Mouse (Mus musculus): ENCODE data around the gene Zc3h6. TPM values are rescaled to one million over a fixed set of nuclear protein-coding genes. Genes with fewer than 3 reads are reported as not detected.
A peak's percentile ranks its signal among the peaks of the same experiment; 100 is the strongest.

The Zc3h6 gene
- 1.5 and 1.6 TPM in 2 replicates for polyA plus RNA-seq (2014; fragmentation: Nextera tagmentation; extraction: Ambion mirVana)

DNA sequence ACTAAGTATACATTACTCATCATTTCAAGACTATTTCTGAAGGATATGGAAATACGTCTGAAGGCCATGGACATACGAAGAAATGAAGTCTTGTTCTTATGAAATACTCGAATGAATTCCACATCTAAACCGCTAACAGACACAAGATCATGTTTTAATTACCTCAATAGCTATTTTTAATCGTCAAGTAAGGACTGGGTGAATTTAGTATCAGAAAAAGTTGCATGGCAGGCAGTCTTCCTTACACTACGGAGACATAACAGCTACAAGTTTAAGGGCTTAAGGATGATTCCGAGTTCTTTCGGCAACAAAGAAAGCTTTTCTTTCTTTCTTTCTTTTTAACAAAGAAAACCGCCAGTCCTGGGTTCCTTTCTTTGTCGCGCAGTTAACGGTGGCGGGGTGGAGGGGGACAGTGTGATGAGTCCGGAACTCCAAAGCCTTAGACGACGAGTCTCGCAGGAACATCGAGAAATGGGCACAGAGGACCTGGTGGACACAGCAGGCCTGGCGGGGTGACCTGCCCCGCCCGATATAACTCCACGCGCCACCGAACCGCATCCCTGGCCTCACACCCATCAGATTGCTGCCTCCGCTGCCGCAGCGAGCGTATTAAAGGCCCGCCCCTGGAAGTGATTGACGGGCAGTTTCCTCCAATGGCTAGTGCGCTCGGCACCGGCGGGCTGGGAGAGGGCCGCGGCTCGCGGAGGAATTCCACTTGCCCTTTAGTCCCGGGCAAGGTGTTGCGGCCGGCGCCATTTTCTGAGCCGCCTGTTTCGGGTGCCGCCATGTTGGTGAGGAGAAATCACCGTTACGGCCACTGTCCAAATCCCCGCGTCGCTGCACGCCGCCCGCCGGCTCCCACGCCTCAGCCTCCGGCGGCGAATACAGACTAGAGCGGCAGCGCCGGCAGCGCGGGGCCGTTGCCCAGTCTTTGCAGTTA, at the start of gene Zc3h6:
Zc3h6 (plus strand) TSS at position 762 of the 940 bp plus-strand sequence.
- Histone ChIP-seq H3K4me3 (ENCODE audit: low read depth, low read length) (peak within 1 kb of the TSS; percentile 89), H3K27me3 (ENCODE audit: control insufficient read depth, insufficient read depth, low read length) (no peaks in the 10 kb centered on the region), H3K9me3 (ENCODE audit: control insufficient read depth, low read length) (no peaks in the 10 kb centered on the region), H3K9ac (ENCODE audit: low read length) (peak within 1 kb of the TSS; percentile 100), H3K36me3 (ENCODE audit: control insufficient read depth, insufficient read depth, low read length) (no peaks in the 10 kb centered on the region), H3K27ac (ENCODE audit: low read depth, low read length) (peak within 1 kb of the TSS; percentile 100), H3K4me1 (ENCODE audit: control insufficient read depth, insufficient read depth, low read length) (peaks cover 7% of the 10 kb centered on the region), H3K4me2 (ENCODE audit: low read depth) (peak within 1 kb of the TSS; percentile 53)
- ATAC-seq (ENCODE audit: insufficient read depth, low FRiP score, low TSS enrichment), result peak; percentile 94
- DNase-seq (ENCODE audit: low spot score), result peak; percentile 100
- 1% methylated on average over 65 of the region's 65 CpGs for WGBS

DNA sequence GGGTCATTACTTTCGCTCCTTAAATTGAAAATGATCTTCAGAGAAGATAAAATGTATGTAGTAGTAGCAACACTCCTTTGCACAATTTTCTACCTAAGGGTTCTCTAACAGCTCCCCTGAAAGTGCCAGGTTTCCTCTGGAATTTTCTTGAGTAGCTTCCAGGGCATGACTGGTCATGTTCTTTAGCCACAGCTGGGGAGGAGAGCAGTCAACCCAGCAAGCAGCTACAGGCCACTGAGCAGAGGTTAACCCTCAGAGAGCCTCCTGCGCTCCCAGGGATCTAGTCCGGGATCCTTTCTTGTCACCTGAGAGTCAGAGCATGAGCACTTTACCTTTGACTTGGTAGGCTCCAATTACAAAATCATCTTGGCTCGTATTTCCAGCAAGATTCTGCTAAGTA, 42.4 kb upstream of the Zc3h6 start:
- no peaks in the 10 kb centered on the region for H3K27me3 ChIP-seq (ENCODE audit: control insufficient read depth, insufficient read depth, low read length)
- no peak overlapping the region for H3K27ac ChIP-seq (ENCODE audit: low read depth, low read length)
- ATAC-seq (ENCODE audit: insufficient read depth, low FRiP score, low TSS enrichment) (no peak), DNase-seq (ENCODE audit: low spot score) (no peak)
- H3K9me3 ChIP-seq (ENCODE audit: control insufficient read depth, low read length), result no peaks in the 10 kb centered on the region
- no peak overlapping the region for H3K4me3 ChIP-seq (ENCODE audit: low read depth, low read length)
- H3K4me1 ChIP-seq (ENCODE audit: control insufficient read depth, insufficient read depth, low read length), result no peaks in the 10 kb centered on the region
- no peak overlapping the region for H3K9ac ChIP-seq (ENCODE audit: low read length)
- H3K36me3 ChIP-seq (ENCODE audit: control insufficient read depth, insufficient read depth, low read length), result peaks cover 3% of the 10 kb centered on the region; the same call in 1 of the 2 replicates
- no peak overlapping the region for H3K4me2 ChIP-seq (ENCODE audit: low read depth)
- 91% methylated on average over 4 of the region's 4 CpGs for WGBS

DNA sequence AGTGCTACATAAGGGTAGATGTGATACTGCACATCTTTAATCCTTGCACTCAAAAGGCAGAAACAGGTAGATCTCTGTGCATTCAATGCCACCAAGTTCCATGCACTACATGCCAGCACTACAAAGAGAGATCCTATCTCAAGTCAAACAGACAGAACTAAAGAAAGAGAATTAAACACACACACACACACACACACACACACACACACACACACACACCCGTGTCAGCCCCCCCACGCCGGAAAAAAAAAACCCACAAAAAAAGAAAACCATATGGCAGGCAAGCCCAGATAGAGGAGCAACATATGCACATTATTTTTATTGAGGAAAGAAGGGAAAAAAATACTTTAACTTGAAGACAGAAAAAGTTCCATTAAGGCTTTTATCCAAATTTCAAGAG, 38.8 kb upstream of the Zc3h6 start:
- Histone ChIP-seq H3K36me3 (ENCODE audit: control insufficient read depth, insufficient read depth, low read length) (peaks cover 3% of the 10 kb centered on the region; the same call in 1 of the 2 replicates), H3K27me3 (ENCODE audit: control insufficient read depth, insufficient read depth, low read length) (no peaks in the 10 kb centered on the region), H3K27ac (ENCODE audit: low read depth, low read length) (no peak overlapping the region), H3K9ac (ENCODE audit: low read length) (no peak overlapping the region), H3K9me3 (ENCODE audit: control insufficient read depth, low read length) (no peaks in the 10 kb centered on the region), H3K4me3 (ENCODE audit: low read depth, low read length) (no peak overlapping the region), H3K4me1 (ENCODE audit: control insufficient read depth, insufficient read depth, low read length) (no peaks in the 10 kb centered on the region), H3K4me2 (ENCODE audit: low read depth) (no peak overlapping the region)
- DNase-seq (ENCODE audit: low spot score) (no peak), ATAC-seq (ENCODE audit: insufficient read depth, low FRiP score, low TSS enrichment) (no peak)
- WGBS, result 83% methylated on average over 3 of the region's 3 CpGs

DNA sequence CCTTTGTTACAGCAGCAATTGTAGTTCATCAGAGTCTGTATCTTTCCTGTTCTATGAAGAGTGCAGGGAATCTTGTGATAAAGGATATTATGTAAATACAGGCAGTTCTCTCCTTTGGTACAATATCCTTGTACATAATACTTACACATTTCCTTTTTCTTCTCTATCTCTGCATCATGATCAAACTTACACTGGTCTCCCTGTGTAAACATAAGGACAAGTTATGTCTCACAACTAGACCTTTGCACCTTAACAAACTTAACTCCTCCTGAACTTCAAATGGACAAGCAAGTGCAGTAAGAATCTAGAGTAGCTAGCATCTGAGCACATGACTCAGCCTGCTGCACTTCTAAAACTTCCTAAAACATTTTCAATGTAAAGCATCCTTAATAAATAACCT, 36.5 kb upstream of the Zc3h6 start:
- no peak for DNase-seq (ENCODE audit: low spot score)
- Histone ChIP-seq H3K27ac (ENCODE audit: low read depth, low read length) (no peak overlapping the region), H3K9ac (ENCODE audit: low read length) (no peak overlapping the region), H3K4me2 (ENCODE audit: low read depth) (no peak overlapping the region), H3K9me3 (ENCODE audit: control insufficient read depth, low read length) (no peaks in the 10 kb centered on the region), H3K4me1 (ENCODE audit: control insufficient read depth, insufficient read depth, low read length) (no peaks in the 10 kb centered on the region), H3K4me3 (ENCODE audit: low read depth, low read length) (no peak overlapping the region), H3K27me3 (ENCODE audit: control insufficient read depth, insufficient read depth, low read length) (no peaks in the 10 kb centered on the region), H3K36me3 (ENCODE audit: control insufficient read depth, insufficient read depth, low read length) (peaks cover 3% of the 10 kb centered on the region; the same call in 1 of the 2 replicates)
- no peak for ATAC-seq (ENCODE audit: insufficient read depth, low FRiP score, low TSS enrichment)

DNA sequence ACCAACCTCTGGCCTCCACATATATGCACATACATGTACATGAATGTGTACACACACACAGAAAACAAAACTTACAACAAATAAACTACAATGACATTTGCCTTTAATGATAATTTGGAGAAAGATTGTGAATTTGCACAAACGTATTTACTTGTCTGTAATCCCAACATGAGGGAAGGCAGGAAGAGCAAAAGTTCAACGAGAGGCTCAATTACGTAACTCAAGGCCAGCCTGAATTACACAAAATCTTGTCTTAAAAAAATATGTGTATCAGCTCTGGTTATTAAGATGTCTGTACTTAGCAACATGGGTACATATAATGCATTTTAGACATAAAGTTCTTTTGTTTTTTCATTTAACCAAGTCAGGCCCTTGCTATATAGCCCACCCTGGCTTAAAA, 30.9 kb upstream of the Zc3h6 start:
- no peak overlapping the region for H3K4me2 ChIP-seq (ENCODE audit: low read depth)
- no peak for DNase-seq (ENCODE audit: low spot score)
- ATAC-seq (ENCODE audit: insufficient read depth, low FRiP score, low TSS enrichment), result no peak
- H3K36me3 ChIP-seq (ENCODE audit: control insufficient read depth, insufficient read depth, low read length), result no peaks in the 10 kb centered on the region
- WGBS, result 95% methylated on average over 3 of the region's 3 CpGs
- no peaks in the 10 kb centered on the region for H3K27me3 ChIP-seq (ENCODE audit: control insufficient read depth, insufficient read depth, low read length)
- H3K27ac ChIP-seq (ENCODE audit: low read depth, low read length), result no peak overlapping the region
- no peak overlapping the region for H3K9ac ChIP-seq (ENCODE audit: low read length)
- no peaks in the 10 kb centered on the region for H3K4me1 ChIP-seq (ENCODE audit: control insufficient read depth, insufficient read depth, low read length)
- H3K9me3 ChIP-seq (ENCODE audit: control insufficient read depth, low read length), result no peaks in the 10 kb centered on the region
- H3K4me3 ChIP-seq (ENCODE audit: low read depth, low read length), result no peak overlapping the region

DNA sequence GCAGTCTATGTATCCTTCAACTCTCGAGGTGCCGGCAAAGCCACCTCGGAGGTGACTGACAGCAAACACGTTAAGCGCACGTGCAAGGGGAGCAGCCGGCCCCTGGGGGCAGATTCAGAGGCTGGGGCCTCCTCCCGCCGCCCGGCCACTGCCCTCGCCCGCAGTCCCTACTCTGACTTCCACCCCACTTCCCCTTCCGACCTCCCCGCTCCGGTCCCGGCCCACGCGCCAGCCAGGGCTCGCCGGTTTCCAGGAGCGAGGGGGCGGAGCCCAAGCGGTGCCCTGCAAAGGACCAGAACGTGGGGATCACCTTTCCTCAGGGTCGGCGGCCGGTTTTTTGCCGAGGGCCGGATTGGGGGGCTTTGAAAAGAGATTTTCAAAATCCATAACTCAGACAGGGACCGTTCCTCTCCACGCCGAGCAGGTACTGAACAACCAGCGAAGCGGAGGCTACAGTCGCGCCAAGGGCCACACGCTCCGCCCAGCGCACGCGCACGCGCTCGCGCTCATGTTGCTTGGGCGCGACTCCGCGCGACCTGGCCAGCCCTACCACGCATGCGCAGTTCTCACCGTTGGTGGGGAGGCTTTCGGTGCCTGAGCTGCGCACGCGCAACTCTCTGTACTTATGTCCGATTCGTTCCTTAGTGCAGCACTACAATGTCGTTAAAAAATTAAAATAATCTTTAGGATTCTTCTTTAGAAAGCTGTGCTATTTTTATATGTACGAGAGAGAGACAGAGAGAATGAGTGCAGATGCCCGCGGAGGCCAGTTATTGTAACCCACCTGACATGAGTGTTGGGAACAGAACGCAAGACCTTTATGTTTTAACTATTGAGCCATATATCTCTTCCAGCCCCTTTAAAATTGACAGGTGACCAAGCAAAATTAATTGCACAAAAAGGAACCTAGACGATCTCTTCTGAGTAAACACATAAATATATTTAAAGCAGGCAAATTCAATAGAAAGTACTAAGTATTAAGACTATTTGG, 23.4 kb upstream of the Zc3h6 start, which contains the start of gene Zc3h8:
Zc3h8 (minus strand) TSS at position 540 of the 991 bp plus-strand sequence.
- H3K4me2 ChIP-seq (ENCODE audit: low read depth), result peak within 1 kb of the TSS; percentile 66
- WGBS, result 2% methylated on average over 61 of the region's 65 CpGs

DNA sequence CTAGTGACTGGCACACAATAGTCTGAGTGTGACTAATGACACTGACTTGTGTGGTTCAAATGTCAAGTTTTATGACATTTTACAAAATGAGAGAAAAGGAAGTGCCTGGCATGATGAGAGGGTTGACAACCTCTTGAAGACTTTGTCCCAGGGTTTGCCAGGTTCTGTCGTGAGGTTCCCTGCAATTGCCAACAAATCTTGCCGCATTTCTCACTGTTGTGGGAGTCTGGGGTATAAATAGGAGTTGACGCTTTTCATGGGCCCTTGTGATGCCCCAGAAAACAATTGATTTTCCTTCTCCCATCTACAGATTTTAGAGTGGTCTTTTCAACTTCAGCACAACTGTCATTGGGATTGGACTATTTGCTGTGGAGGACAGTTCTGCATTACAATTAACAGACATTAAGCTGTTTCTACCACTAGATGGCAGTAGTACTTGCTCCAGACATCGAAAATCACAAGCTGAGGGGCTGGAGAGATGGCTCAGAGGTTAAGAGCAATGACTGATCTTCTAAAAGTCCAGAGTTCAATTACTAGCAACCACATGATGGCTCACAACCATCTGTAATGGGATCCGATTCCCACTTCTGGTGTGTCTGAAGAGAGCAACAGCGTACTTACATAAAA, 19.1 kb upstream of the Zc3h6 start:
- DNase-seq (ENCODE audit: low spot score), result no peak
- H3K4me3 ChIP-seq (ENCODE audit: low read depth, low read length), result no peak overlapping the region
- H3K4me2 ChIP-seq (ENCODE audit: low read depth), result no peak overlapping the region
- H3K4me1 ChIP-seq (ENCODE audit: control insufficient read depth, insufficient read depth, low read length), result no peaks in the 10 kb centered on the region
- no peaks in the 10 kb centered on the region for H3K36me3 ChIP-seq (ENCODE audit: control insufficient read depth, insufficient read depth, low read length)
- H3K27ac ChIP-seq (ENCODE audit: low read depth, low read length), result no peak overlapping the region
- 34% methylated on average over 6 of the region's 6 CpGs for WGBS
- no peaks in the 10 kb centered on the region for H3K9me3 ChIP-seq (ENCODE audit: control insufficient read depth, low read length)
- ATAC-seq (ENCODE audit: insufficient read depth, low FRiP score, low TSS enrichment), result no peak
- no peaks in the 10 kb centered on the region for H3K27me3 ChIP-seq (ENCODE audit: control insufficient read depth, insufficient read depth, low read length)
- no peak overlapping the region for H3K9ac ChIP-seq (ENCODE audit: low read length)

More for the DNA sequence above, 23.4 kb upstream of the Zc3h6 start, which contains the start of gene Zc3h8:
- H3K4me3 ChIP-seq (ENCODE audit: low read depth, low read length), result peak within 1 kb of the TSS; percentile 53
- ATAC-seq (ENCODE audit: insufficient read depth, low FRiP score, low TSS enrichment), result peak; percentile 86
- H3K9ac ChIP-seq (ENCODE audit: low read length), result peak within 1 kb of the TSS; percentile 62
- DNase-seq (ENCODE audit: low spot score), result peak; percentile 99
- peak within 1 kb of the TSS; percentile 36 for H3K27ac ChIP-seq (ENCODE audit: low read depth, low read length)
- H3K36me3 ChIP-seq (ENCODE audit: control insufficient read depth, insufficient read depth, low read length), result no peaks in the 10 kb centered on the region
- H3K4me1 ChIP-seq (ENCODE audit: control insufficient read depth, insufficient read depth, low read length), result no peaks in the 10 kb centered on the region
- no peaks in the 10 kb centered on the region for H3K9me3 ChIP-seq (ENCODE audit: control insufficient read depth, low read length)
- H3K27me3 ChIP-seq (ENCODE audit: control insufficient read depth, insufficient read depth, low read length), result no peaks in the 10 kb centered on the region

DNA sequence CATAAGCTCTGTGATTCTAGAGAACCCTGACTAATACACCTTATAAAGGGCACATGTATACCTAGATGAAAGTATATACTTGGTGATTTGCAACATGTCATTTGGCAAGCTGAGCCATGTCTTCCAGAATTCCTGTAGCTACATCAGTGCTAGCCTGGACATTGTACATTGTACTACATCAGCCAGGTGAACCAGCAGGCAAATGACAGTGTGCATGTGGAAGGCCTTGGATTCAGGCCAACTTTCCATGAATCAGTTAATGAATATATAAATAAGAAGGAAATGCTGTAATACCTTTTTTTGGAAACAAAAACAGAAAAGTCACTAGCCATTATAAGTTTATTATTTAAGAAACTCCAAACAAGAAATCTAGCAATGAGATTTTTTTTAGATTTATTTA, 13.0 kb upstream of the Zc3h6 start:
- no peak overlapping the region for H3K9ac ChIP-seq (ENCODE audit: low read length)
- no peaks in the 10 kb centered on the region for H3K9me3 ChIP-seq (ENCODE audit: control insufficient read depth, low read length)
- no peak overlapping the region for H3K4me3 ChIP-seq (ENCODE audit: low read depth, low read length)
- ATAC-seq (ENCODE audit: insufficient read depth, low FRiP score, low TSS enrichment), result no peak
- no peak for DNase-seq (ENCODE audit: low spot score)
- H3K27ac ChIP-seq (ENCODE audit: low read depth, low read length), result no peak overlapping the region
- no peaks in the 10 kb centered on the region for H3K36me3 ChIP-seq (ENCODE audit: control insufficient read depth, insufficient read depth, low read length)
- no peaks in the 10 kb centered on the region for H3K27me3 ChIP-seq (ENCODE audit: control insufficient read depth, insufficient read depth, low read length)
- no peak overlapping the region for H3K4me2 ChIP-seq (ENCODE audit: low read depth)
- no peaks in the 10 kb centered on the region for H3K4me1 ChIP-seq (ENCODE audit: control insufficient read depth, insufficient read depth, low read length)

All from neural tube, embryonic 11.5 days (tissue).